10 mouse cellular contexts compared by ENCODE assay signal in genomic region chr5:111176441-111176840, GRCm38 (mm10).
DNase-seq lines count a peak whose midpoint lies in the region; ATAC-seq lines count a peak whose summit lies in the region.
"Had no signal": no experiment of that assay in that cellular context is flagged by ENCODE, and none has a peak within 500 bp of the region (broad histone marks: within the 10 kb centered on the region; RNA-seq: fewer than 3 reads in every experiment).

No protein-coding gene starts in this region.

- no peaks in the 10 kb centered on the region for H3K27me3 ChIP-seq in kidney, embryonic 15.5 days
- H3K27me3 ChIP-seq in hindbrain, embryonic 16.5 days (replicated peaks; ENCODE audit: control insufficient read depth, insufficient read depth, low read length), result no peaks in the 10 kb centered on the region
- no peaks in the 10 kb centered on the region for H3K27me3 ChIP-seq in neural tube, embryonic 14.5 days (ENCODE audit: control insufficient read depth, insufficient read depth, low read length)

- DNase-seq in kidney, postnatal 10 days, result no peak
- DNase-seq in CD4-positive, CD25-positive, alpha-beta regulatory T cell, adult 2 months (ENCODE audit: low read depth, low spot score), result peak; percentile 71
- no peak for DNase-seq in cerebellum, adult 9-10 months
- no peak for DNase-seq in layer of hippocampus, adult 8-10 months (ENCODE audit: low spot score in 2 of 2)
- DNase-seq: embryo, embryonic 11 days; heart, postnatal 4 days had no signal

- no peaks in the 10 kb centered on the region for H3K36me3 ChIP-seq in kidney, embryonic 15.5 days
- no peaks in the 10 kb centered on the region for H3K36me3 ChIP-seq in hindbrain, embryonic 16.5 days (ENCODE audit: control insufficient read depth, insufficient read depth, low read length)
- no peaks in the 10 kb centered on the region for H3K36me3 ChIP-seq in neural tube, embryonic 14.5 days (ENCODE audit: control insufficient read depth, insufficient read depth, low read length)

- 0 out of 2 replicates have a peak overlapping the region, but pooled peaks have one; percentile 50 for H3K4me2 ChIP-seq in kidney, embryonic 15.5 days
- H3K4me2 ChIP-seq in hindbrain, embryonic 16.5 days (ENCODE audit: low read length), result no peak overlapping the region
- H3K4me2 ChIP-seq in neural tube, embryonic 14.5 days (ENCODE audit: low read depth, low read length), result no peak overlapping the region

- no peaks in the 10 kb centered on the region for H3K9me3 ChIP-seq in kidney, embryonic 15.5 days (replicated peaks)
- no peaks in the 10 kb centered on the region for H3K9me3 ChIP-seq in hindbrain, embryonic 16.5 days (ENCODE audit: control insufficient read depth, low read length)
- H3K9me3 ChIP-seq in neural tube, embryonic 14.5 days (ENCODE audit: control insufficient read depth, low read length), result no peaks in the 10 kb centered on the region

- no peak overlapping the region for H3K9ac ChIP-seq in kidney, embryonic 15.5 days
- H3K9ac ChIP-seq in hindbrain, embryonic 16.5 days (ENCODE audit: low read depth, low read length), result no peak overlapping the region
- H3K9ac ChIP-seq in neural tube, embryonic 14.5 days (replicated peaks; ENCODE audit: low read depth, low read length), result no peak overlapping the region
- H3K9ac ChIP-seq: liver, embryonic 14.5 days had no signal

- WGBS in kidney, embryonic 15.5 days, result 45% methylated on average over 13 of the region's 13 CpGs
- 85% methylated on average over 13 of the region's 13 CpGs for WGBS in hindbrain, embryonic 16.5 days
- WGBS in neural tube, embryonic 14.5 days, result 85% methylated on average over 13 of the region's 13 CpGs

- peaks cover 82% of the 10 kb centered on the region for H3K4me1 ChIP-seq in kidney, embryonic 15.5 days
- H3K4me1 ChIP-seq in hindbrain, embryonic 16.5 days (ENCODE audit: control insufficient read depth, insufficient read depth, low read depth, low read length), result peaks cover 41% of the 10 kb centered on the region
- H3K4me1 ChIP-seq in neural tube, embryonic 14.5 days (ENCODE audit: control insufficient read depth, insufficient read depth, low read length), result peaks cover 61% of the 10 kb centered on the region

- no peak overlapping the region for H3K4me3 ChIP-seq in kidney, embryonic 15.5 days (replicated peaks)
- H3K4me3 ChIP-seq in hindbrain, embryonic 16.5 days (ENCODE audit: low read length), result no peak overlapping the region
- no peak overlapping the region for H3K4me3 ChIP-seq in neural tube, embryonic 14.5 days (ENCODE audit: low read depth, low read length)

- peak overlapping the region; percentile 89 for H3K27ac ChIP-seq in kidney, embryonic 15.5 days
- peak overlapping the region; percentile 7; the same call in 1 of the 2 replicates for H3K27ac ChIP-seq in hindbrain, embryonic 16.5 days (ENCODE audit: low read depth, low read length)
- H3K27ac ChIP-seq in neural tube, embryonic 14.5 days (ENCODE audit: low read depth, low read length), result peak overlapping the region; percentile 45; the same call in 1 of the 2 replicates
- H3K27ac ChIP-seq: liver, embryonic 14.5 days had no signal

- ATAC-seq in kidney, embryonic 15.5 days (replicated peaks; ENCODE audit: low FRiP score), result no peak
- ATAC-seq in hindbrain, embryonic 16.5 days, result no peak
- no peak for ATAC-seq in neural tube, embryonic 14.5 days (ENCODE audit: low read depth)

Comparison
In these comparisons a context has a peak if more than half of its experiments do, and no peak if none do; other contexts are left out.
1. H3K27ac ChIP-seq: peak in every context shown above with its lines; median percentile 89 in kidney, embryonic 15.5 days; 45 in neural tube, embryonic 14.5 days; 7 in hindbrain, embryonic 16.5 days.